Mouse (Mus musculus) thymus, postnatal 10 days (tissue): Measurements from ENCODE around the gene Tiprl.
A peak's percentile ranks its signal among the peaks of the same experiment; 100 is the strongest.

Source experiments
- DNase-seq, 2 experiments: peaks; one replicate each; pipeline ENCODE4 v3.0.0; 2021; ENCODE audit warnings: low spot score in 2 of 2

Tiprl gene

GRCm38 (mm10) chr1:165201445-165202012 is 35.3 kb downstream of the Tiprl start:
- no peak for DNase-seq

GRCm38 (mm10) chr1:165200748-165201147 is 36.0 kb downstream of the Tiprl start:
- DNase-seq, result no peak

- DNase-seq, result no peak
Measured at GRCm38 (mm10) chr1:165199639-165200038, 37.2 kb downstream of the Tiprl start.

GRCm38 (mm10) chr1:165198951-165199350 is 37.8 kb downstream of the Tiprl start:
- no peak for DNase-seq

- DNase-seq, result no peak
Measured at GRCm38 (mm10) chr1:165197875-165198274, 38.9 kb downstream of the Tiprl start.

- DNase-seq, result no peak
Measured at GRCm38 (mm10) chr1:165195396-165195960, 41.3 kb downstream of the Tiprl start.

GRCm38 (mm10) chr1:165194662-165195013 is 42.2 kb downstream of the Tiprl start:
- DNase-seq, result no peak

GRCm38 (mm10) chr1:165193880-165194661 is 42.7 kb downstream of the Tiprl start, which contains the start of gene Sft2d2:
Sft2d2 (minus strand) TSS chr1:165194438.
- peak; percentile 96 to 97 for DNase-seq

- DNase-seq, result no peak
Measured at GRCm38 (mm10) chr1:165193426-165193825, 43.4 kb downstream of the Tiprl start.

GRCm38 (mm10) chr1:165192714-165193264 is 44.0 kb downstream of the Tiprl start:
- no peak for DNase-seq

- no peak for DNase-seq
Measured at GRCm38 (mm10) chr1:165192102-165192501, 44.7 kb downstream of the Tiprl start.

GRCm38 (mm10) chr1:165191611-165192010 is 45.2 kb downstream of the Tiprl start:
- DNase-seq, result no peak

GRCm38 (mm10) chr1:165190571-165191273 is 46.1 kb downstream of the Tiprl start:
- no peak for DNase-seq

GRCm38 (mm10) chr1:165190068-165190467 is 46.7 kb downstream of the Tiprl start:
- no peak for DNase-seq

GRCm38 (mm10) chr1:165188806-165189580 is 47.8 kb downstream of the Tiprl start:
- DNase-seq, result peak in 1 of 2 experiments; percentile 33

GRCm38 (mm10) chr1:165187357-165187756 is 49.4 kb downstream of the Tiprl start:
- DNase-seq, result peak; percentile 48

GRCm38 (mm10) chr1:165186491-165186890 is 50.3 kb downstream of the Tiprl start:
- DNase-seq, result no peak

- no peak for DNase-seq
Measured at GRCm38 (mm10) chr1:165185116-165185515, 51.7 kb downstream of the Tiprl start.

GRCm38 (mm10) chr1:165184178-165184577 is 52.6 kb downstream of the Tiprl start:
- no peak for DNase-seq

GRCm38 (mm10) chr1:165183400-165183799 is 53.4 kb downstream of the Tiprl start:
- no peak for DNase-seq

- no peak for DNase-seq
Measured at GRCm38 (mm10) chr1:165179321-165179720, 57.5 kb downstream of the Tiprl start.
